Mouse (Mus musculus): ENCODE results near the gene Rbfox2. TPM values are rescaled to one million over a fixed set of nuclear protein-coding genes. Genes with fewer than 3 reads are reported as not detected.
"Not testable (repeated sequence)": the region's sequence is repeated elsewhere in the genome, so short reads cannot be mapped to it uniquely, and the experiment has no call there.

Gene Rbfox2
- total RNA-seq, 2 experiments from 2014 or later: 248 to 258 TPM

DNA sequence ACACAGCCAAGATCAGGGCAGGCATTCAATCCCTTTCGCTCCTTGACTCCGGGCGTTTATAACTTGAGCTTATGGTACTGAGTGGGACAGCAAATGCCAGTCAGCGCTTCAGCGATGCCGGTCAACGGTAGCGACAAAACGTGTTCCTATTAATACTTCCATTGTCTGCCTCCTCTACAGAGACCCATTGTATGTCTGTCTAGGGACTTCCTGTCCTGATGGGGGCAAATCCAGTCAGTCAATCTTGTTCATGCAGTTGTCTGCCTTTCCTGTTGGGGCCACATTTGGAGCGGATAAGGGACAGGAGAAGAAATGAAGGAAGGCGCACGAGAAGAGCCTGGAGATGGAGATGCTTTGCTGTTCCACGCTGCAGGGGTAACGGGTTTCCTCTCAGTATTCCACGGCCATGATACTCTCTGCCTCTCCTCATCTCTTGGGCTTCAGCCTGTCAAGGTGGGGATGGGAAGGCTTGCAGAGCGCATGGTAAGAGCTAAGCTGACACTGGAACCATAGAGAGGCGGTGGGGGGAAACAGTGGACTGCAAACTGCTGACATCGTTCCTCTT, 36.2 kb upstream of the Rbfox2 start:
- Histone ChIP-seq H3K4me3 (peak overlapping the region; percentile 39), H3K27ac (no peak overlapping the region)
- DNase-seq (ENCODE audit: extremely low spot score in 1 of 2, low spot score in 2 of 2): no peak
- no peak for TF ChIP-seq CTCF (IDR thresholded peaks at IDR 0.05)
- intact Hi-C loops (cut with DNase I): loop anchor here (2.0 kb wide), 1 partner anchor 26 kb away; no protein-coding TSS in a partner anchor

DNA sequence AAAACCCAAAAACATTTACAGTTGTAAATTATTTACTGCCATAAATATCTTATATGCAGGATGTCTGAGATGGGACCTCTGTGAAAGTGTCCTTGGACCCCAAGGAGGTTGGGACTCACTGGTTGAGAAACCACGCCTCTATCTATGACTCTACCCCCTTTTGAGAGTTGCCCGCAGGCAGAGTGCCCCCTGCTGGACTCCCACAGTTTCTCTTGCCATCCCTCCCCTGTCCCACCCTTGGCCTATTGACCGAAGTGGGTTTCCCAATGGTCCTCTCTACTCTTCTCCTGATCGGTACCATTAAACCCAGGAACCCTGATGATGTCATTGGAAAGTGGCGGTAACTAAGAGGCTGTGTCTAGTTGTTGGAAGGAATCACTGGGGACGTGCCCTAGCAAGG, 35.2 kb upstream of the Rbfox2 start:
- DNase-seq (ENCODE audit: extremely low spot score in 1 of 2, low spot score in 2 of 2): no peak
- TF ChIP-seq CTCF (IDR thresholded peaks at IDR 0.05): peak; percentile 30
- intact Hi-C loops (cut with DNase I): loop anchor here (2.0 kb wide), 1 partner anchor 27 kb away; no protein-coding TSS in a partner anchor
- H3K4me3 ChIP-seq: no peak overlapping the region
- no peak overlapping the region for H3K27ac ChIP-seq

DNA sequence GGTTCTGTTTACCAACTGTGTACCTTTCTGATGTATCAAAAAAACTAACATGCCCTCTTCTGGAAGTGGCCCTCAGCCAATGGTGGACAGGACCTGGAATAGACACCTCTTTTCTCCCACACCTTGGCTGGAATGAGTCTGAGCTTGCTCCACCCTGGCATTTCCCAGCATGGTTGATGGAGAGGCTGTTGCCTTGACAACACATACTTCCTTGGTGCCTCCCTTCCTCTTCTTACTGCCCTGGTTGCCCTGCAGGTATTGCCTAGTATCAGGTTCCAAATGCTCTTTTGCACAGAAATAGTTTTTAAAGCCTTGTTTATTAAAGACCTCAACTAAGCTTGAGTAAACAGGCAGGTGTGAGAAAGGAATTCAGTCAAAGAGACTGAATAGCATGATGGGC, 33.8 kb upstream of the Rbfox2 start:
- no peak for DNase-seq (ENCODE audit: extremely low spot score in 1 of 2, low spot score in 2 of 2)
- TF ChIP-seq CTCF (IDR thresholded peaks at IDR 0.05): no peak
- intact Hi-C loops (cut with DNase I): no loop called here
- no peak overlapping the region for H3K4me3 ChIP-seq
- no peak overlapping the region for H3K27ac ChIP-seq

DNA sequence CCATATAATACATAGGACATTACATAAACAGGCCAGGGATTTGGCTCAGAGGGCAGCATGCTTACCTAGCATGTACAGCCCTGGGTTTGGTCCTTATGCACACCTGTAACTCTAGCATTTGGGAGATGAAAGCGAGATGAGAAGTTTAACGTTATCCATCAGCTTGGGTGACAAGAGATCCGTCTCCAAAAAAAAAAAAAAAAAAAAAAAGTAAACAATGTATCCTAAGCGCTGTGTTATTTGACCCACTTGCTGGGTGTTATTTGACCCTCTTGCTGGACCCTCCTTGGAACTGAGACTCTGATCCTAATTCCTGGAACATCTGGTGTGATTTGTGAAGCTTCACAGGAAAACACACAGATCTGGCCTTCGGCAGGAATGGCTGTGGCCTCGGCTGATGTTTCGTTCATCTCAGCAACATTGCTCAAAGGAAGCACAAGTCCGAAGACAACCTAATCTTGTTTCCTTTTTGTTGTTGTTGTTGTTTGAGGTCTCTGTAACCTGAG, 32.2 kb upstream of the Rbfox2 start:
- no peak for TF ChIP-seq CTCF (IDR thresholded peaks at IDR 0.05)
- intact Hi-C loops (cut with DNase I): loop anchor here (10.0 kb wide), 1 partner anchor 184 kb away; no protein-coding TSS in a partner anchor
- no peak overlapping the region for H3K27ac ChIP-seq
- H3K4me3 ChIP-seq: no peak overlapping the region
- DNase-seq (ENCODE audit: extremely low spot score in 1 of 2, low spot score in 2 of 2): no peak

DNA sequence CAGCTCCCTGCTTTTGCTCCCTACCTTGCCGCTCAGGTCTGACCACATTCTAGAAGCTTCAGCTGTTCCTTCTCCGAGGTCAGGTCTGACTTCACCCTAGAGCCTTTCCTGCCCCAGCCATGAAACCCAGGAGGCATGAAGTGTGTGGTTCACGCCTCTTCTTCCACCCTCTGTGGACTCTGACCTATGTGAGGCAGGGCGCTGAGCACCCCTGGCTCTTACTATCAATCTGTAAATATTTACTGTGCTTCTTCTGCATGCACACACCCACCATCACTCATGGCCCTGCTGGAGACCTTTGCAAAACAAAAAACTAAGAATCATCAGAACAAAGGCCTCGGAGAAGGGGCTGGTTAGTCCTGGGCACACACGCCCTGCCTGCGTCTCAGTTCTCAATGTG, 31.6 kb upstream of the Rbfox2 start:
- Histone ChIP-seq H3K27ac (no peak overlapping the region), H3K4me3 (no peak overlapping the region)
- intact Hi-C loops (cut with DNase I): loop anchor here (10.0 kb wide), 1 partner anchor 184 kb away; no protein-coding TSS in a partner anchor
- no peak for DNase-seq (ENCODE audit: extremely low spot score in 1 of 2, low spot score in 2 of 2)
- no peak for TF ChIP-seq CTCF (IDR thresholded peaks at IDR 0.05)

DNA sequence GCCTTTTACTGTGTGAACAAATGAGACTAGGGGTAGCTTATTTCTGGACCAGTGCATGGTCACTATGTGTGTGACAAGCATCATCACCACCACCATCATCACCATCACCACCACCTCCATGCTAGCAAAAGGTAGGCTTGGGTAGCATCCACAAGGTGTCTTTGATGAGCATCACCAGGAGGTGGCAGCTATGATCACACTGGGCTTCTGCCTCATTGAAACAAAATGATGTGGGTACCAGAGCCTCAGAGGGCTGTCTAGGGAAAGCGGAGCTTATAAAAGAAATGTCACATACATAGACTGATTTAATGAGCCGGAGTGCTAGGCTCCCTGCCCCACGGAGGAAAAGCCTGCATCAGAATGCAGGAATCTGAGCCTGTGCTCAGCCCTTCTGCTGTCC, 31.1 kb upstream of the Rbfox2 start:
- TF ChIP-seq CTCF (IDR thresholded peaks at IDR 0.05): peak; percentile 31
- intact Hi-C loops (cut with DNase I): loop anchor here (10.0 kb wide), 1 partner anchor 183 kb away; no protein-coding TSS in a partner anchor
- Histone ChIP-seq H3K27ac (no peak overlapping the region), H3K4me3 (no peak overlapping the region)
- DNase-seq (ENCODE audit: extremely low spot score in 1 of 2, low spot score in 2 of 2): no peak

DNA sequence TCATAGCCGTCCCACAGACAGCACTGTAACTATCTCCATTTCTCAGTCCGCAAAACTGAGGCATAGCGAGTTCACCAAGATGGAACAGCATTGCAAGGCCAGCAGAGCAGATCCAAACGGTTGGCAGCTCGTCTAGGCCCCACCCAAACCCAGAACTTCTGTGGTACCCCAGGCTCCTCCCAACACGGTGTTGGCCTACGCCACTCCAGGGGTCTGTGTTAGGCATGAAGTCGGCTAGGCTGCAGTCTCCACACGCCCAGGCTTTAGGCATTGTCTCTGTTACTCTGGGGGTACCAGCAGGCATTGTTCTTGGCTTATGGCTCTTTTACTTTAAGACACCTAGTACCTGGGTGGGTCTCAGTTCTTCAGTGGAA, 30.2 kb upstream of the Rbfox2 start:
- DNase-seq (ENCODE audit: extremely low spot score in 1 of 2, low spot score in 2 of 2): no peak
- Histone ChIP-seq H3K4me3 (peak overlapping the region; percentile 48), H3K27ac (peak overlapping the region; percentile 66; the same call in 1 of the 2 replicates)
- no peak for TF ChIP-seq CTCF (IDR thresholded peaks at IDR 0.05)
- intact Hi-C loops (cut with DNase I): loop anchor here (1.0 to 10.0 kb wide), 2 partner anchors 112 to 182 kb away; no protein-coding TSS in a partner anchor

DNA sequence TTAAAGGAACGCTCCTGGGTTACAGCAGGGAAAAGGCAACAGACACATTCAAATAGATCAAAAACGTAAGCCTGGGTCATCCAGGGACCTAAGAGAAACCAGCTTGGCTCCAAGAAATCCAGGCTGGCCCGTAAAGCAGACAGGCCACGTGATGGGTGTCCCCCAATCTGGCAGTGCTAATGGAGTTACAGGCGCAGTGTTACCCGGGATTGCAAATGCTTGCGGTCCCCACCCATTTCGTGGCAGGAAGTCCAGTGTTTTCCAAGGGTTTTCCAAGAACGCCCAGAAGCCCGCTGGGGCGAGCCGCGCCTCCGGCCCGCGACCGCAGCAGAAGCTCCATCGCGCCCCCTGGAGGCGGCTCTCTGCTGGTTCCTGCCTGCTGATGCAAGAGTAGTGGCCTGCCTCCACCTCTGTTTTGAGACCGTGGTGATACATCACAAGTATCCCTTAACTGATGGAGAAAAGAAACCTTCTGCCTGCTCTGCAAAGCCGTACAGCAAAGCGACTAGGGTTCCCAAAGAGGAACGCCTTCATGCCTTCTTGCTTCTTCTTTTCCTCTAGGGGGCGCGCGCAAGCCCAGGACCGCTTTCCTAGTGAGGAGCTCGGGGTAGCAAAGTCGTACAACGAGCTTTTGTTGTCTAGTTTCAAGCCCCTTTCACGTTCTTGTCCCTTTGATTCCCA, 29.6 kb upstream of the Rbfox2 start:
- peak; percentile 81 to 87 for DNase-seq (ENCODE audit: extremely low spot score in 1 of 2, low spot score in 2 of 2)
- H3K4me3 ChIP-seq: peak overlapping the region; percentile 48
- TF ChIP-seq CTCF (IDR thresholded peaks at IDR 0.05): peak; percentile 99
- H3K27ac ChIP-seq: peak overlapping the region; percentile 66
- intact Hi-C loops (cut with DNase I): loop anchor here (1.0 to 10.0 kb wide), 2 partner anchors 111 to 182 kb away; no protein-coding TSS in a partner anchor

DNA sequence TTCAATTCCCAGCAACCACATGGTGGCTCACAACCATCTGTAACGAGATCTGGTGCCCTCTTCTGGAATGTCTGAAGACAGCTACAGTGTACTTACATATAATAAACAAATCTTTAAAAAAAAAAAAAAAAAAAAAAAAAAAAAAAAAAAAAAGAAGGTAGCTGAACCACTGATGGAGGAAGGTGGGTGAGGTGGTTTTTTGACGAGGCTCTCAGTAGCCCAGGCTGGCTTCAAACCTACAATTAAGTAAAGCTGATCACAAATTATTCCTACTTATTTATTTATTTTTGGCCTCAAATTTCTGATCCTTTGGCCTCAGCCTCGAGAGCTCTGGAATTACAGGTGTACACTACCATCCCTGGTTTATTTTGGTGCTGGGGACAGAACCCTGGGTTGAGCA, 28.4 kb upstream of the Rbfox2 start:
- intact Hi-C loops (cut with DNase I): loop anchor here (10.0 kb wide), 1 partner anchor 180 kb away; no protein-coding TSS in a partner anchor
- DNase-seq (ENCODE audit: extremely low spot score in 1 of 2, low spot score in 2 of 2): not testable (repeated sequence)

DNA sequence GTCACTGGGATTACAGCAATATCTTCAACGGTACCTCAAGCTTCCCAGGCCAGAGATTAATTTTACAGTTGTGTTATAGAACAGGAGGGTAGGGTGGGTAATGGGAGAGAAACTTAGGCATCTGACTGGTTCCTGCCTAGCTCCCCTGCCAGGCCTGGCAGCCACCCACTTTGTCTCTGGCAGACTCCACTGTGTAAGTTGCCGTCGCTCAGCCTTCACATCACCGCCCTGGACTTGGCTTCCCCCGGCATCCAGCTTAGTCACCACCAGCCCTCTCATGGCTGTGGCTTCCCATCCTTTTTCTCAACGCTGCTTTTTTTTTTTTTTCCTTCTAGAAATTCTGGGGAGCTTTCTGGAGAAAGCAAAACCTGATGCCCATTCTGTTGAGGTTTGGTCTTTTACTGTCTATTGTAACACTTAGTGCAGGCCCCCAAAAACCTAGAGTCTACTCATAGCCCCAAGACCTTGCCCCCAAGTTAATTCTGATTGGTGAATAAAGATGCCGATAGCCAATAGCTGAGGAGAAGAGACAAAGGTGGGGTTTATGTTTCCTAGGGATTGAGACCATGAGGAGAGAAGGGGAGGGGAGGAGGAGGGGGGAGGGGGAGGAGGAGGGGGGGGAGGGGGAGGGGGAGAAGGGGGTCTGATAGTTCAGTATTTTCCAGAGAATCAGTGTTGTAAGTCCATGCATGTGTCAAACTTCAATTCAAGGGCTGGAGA, 25.6 kb upstream of the Rbfox2 start:
- intact Hi-C loops (cut with DNase I): loop anchor here (2.0 to 10.0 kb wide), 2 partner anchors 26 to 178 kb away; partner anchors contain the start of gene Rbfox2
- H3K27ac ChIP-seq: peak overlapping the region; percentile 38; the same call in 1 of the 2 replicates
- no peak for TF ChIP-seq CTCF (IDR thresholded peaks at IDR 0.05)
- DNase-seq (ENCODE audit: extremely low spot score in 1 of 2, low spot score in 2 of 2): peak; percentile 71 to 78
- H3K4me3 ChIP-seq: no peak overlapping the region

More for the DNA sequence above, 28.4 kb upstream of the Rbfox2 start:
- H3K27ac ChIP-seq, H3K4me3 ChIP-seq: not testable (repeated sequence)

DNA sequence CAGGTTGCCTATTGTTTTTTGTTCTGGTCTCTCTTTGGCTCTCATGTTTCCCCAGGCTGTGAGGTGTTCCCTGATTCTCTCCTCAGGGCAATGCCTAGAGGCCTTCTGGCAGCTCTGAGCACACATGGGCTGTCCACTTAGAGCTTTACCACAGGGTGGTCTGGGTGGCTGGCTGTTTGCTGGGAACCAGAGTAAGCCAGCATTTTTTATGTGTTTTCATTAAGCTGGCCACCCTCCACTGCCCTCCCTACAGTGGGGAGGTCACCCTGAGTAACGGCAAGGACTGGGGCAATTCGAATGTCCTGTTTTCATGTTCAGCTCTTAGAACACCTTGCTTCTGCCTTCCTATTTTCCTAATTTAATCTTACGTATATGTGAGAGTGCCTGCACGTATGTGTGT, 24.6 kb upstream of the Rbfox2 start:
- Histone ChIP-seq H3K27ac (no peak overlapping the region), H3K4me3 (no peak overlapping the region)
- DNase-seq (ENCODE audit: extremely low spot score in 1 of 2, low spot score in 2 of 2): no peak
- TF ChIP-seq CTCF (IDR thresholded peaks at IDR 0.05): no peak
- intact Hi-C loops (cut with DNase I): loop anchor here (10.0 kb wide), 1 partner anchor 177 kb away; no protein-coding TSS in a partner anchor

All from left cerebral cortex, adult 2 months (tissue).